Mouse (Mus musculus): ENCODE data around the gene Raph1. TPM values are rescaled to one million over a fixed set of nuclear protein-coding genes. Genes with fewer than 3 reads are reported as not detected.

Gene Raph1
- polyA plus RNA-seq, 1 experiment from 2014 or later: 23.1 TPM

DNA sequence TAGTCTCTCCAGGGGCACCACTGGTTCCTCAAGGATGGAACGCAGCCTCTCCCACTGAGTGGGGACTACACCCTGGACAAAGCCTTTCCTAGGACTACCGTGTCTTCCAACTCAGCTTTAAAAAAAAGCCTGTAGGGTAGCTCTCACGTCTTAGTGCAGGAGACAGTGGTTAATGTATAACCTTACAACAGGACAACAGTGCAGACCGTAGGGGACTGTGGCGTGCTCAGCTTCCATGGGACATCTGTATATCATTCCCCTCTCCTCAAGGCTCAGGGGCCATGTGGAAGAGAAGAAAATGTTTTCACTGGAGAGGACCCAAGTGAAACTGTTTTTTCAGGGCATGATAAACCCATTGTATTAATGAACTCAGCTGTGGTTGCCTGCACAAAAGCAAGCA lies 74.5 kb downstream of the Raph1 start:
- DNase-seq (ENCODE audit: low spot score) (no peak), ATAC-seq (replicated peaks; ENCODE audit: insufficient number of reproducible peaks, low FRiP score, low TSS enrichment, low read depth) (no peak)
- Histone ChIP-seq H3K9ac (replicated peaks; ENCODE audit: low read length) (no peak overlapping the region), H3K4me1 (ENCODE audit: control insufficient read depth, insufficient read depth, low read length) (no peaks in the 10 kb centered on the region), H3K36me3 (replicated peaks; ENCODE audit: control insufficient read depth, insufficient read depth, low read depth, low read length) (peaks cover 3% of the 10 kb centered on the region; the same call in 1 of the 2 replicates), H3K27me3 (ENCODE audit: control insufficient read depth, insufficient read depth, low read length) (no peaks in the 10 kb centered on the region), H3K27ac (replicated peaks; ENCODE audit: low read depth, low read length) (no peak overlapping the region), H3K4me2 (ENCODE audit: low read depth, low read length) (no peak overlapping the region), H3K9me3 (replicated peaks; ENCODE audit: control insufficient read depth, low read length) (no peaks in the 10 kb centered on the region), H3K4me3 (ENCODE audit: low read depth, low read length) (no peak overlapping the region)
- WGBS: 77% methylated on average over 5 of the region's 5 CpGs

DNA sequence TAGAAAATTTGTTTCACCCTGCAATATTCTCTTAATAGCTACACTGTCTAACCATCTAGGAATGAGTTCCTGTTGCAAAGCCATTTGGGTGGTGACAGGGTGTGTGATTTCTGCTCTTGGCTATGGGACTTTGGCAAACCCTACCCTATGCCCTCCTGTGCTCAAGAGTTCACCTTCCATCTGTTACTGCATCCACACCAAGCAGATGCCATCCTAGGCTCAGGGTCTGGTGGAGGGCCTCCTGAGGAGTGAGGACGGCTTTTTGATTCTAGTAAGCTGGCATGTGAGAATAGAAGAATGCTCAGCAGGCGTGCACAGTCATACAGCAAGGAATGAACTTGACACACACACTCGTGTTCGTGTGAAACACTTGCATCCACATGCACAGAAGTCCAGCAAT lies 76.4 kb downstream of the Raph1 start:
- WGBS: 81% methylated on average over 4 of the region's 4 CpGs
- peaks cover 3% of the 10 kb centered on the region; the same call in 1 of the 2 replicates for H3K36me3 ChIP-seq (replicated peaks; ENCODE audit: control insufficient read depth, insufficient read depth, low read depth, low read length)
- ATAC-seq (replicated peaks; ENCODE audit: insufficient number of reproducible peaks, low FRiP score, low TSS enrichment, low read depth) (no peak), DNase-seq (ENCODE audit: low spot score) (no peak)
- no peaks in the 10 kb centered on the region for H3K9me3 ChIP-seq (replicated peaks; ENCODE audit: control insufficient read depth, low read length)
- H3K9ac ChIP-seq (replicated peaks; ENCODE audit: low read length): no peak overlapping the region
- no peak overlapping the region for H3K27ac ChIP-seq (replicated peaks; ENCODE audit: low read depth, low read length)
- no peaks in the 10 kb centered on the region for H3K27me3 ChIP-seq (ENCODE audit: control insufficient read depth, insufficient read depth, low read length)
- no peaks in the 10 kb centered on the region for H3K4me1 ChIP-seq (ENCODE audit: control insufficient read depth, insufficient read depth, low read length)
- H3K4me3 ChIP-seq (ENCODE audit: low read depth, low read length): no peak overlapping the region
- no peak overlapping the region for H3K4me2 ChIP-seq (ENCODE audit: low read depth, low read length)

DNA sequence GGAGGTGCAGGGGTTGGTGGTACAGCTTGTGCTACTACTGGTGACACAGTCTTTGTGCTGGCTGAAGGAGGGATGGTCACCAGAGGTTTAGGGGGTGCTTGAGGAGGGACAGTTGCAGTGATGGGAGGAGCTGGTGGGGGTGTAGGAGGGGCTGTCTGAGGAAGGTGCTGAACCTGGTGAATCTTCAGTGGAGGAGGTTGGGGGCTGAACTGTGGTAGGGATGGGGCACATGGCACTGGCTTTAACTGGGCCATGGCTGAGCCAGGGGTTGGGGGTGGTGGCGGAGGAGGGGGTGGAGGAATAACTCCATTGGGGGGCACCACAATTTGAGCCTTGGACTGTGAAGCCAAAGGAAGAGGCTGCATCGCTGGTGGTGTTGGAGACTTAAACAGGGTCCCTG lies 77.2 kb downstream of the Raph1 start:
- Histone ChIP-seq H3K9ac (replicated peaks; ENCODE audit: low read length) (no peak overlapping the region), H3K27me3 (ENCODE audit: control insufficient read depth, insufficient read depth, low read length) (no peaks in the 10 kb centered on the region), H3K27ac (replicated peaks; ENCODE audit: low read depth, low read length) (no peak overlapping the region), H3K4me1 (ENCODE audit: control insufficient read depth, insufficient read depth, low read length) (no peaks in the 10 kb centered on the region), H3K4me2 (ENCODE audit: low read depth, low read length) (no peak overlapping the region), H3K9me3 (replicated peaks; ENCODE audit: control insufficient read depth, low read length) (no peaks in the 10 kb centered on the region), H3K36me3 (replicated peaks; ENCODE audit: control insufficient read depth, insufficient read depth, low read depth, low read length) (peaks cover 3% of the 10 kb centered on the region; the same call in 1 of the 2 replicates), H3K4me3 (ENCODE audit: low read depth, low read length) (no peak overlapping the region)
- DNase-seq (ENCODE audit: low spot score): no peak
- WGBS: 84% methylated on average over 2 of the region's 2 CpGs
- ATAC-seq (replicated peaks; ENCODE audit: insufficient number of reproducible peaks, low FRiP score, low TSS enrichment, low read depth): no peak

DNA sequence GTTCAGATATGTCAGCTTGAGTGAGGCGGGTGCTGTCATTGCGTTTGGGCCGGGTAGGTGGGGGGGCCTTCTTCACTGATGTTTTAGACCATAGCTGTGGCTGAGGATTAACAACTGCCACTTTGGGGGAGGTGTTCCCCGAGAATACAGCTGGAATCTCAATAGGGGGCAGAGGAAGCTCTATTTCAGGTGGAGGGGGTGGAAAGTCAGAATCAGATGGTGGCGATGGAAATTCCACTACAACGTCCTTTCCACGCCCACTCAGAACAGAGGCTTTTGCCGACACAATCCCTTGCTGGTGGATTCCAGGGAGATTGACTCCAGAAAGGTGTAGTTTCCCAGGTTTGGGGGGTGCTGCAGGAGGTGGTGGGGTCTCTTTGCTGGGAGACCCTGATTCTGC lies 78.3 kb downstream of the Raph1 start:
- no peak overlapping the region for H3K4me3 ChIP-seq (ENCODE audit: low read depth, low read length)
- no peaks in the 10 kb centered on the region for H3K27me3 ChIP-seq (ENCODE audit: control insufficient read depth, insufficient read depth, low read length)
- ATAC-seq (replicated peaks; ENCODE audit: insufficient number of reproducible peaks, low FRiP score, low TSS enrichment, low read depth): no peak
- no peak overlapping the region for H3K4me2 ChIP-seq (ENCODE audit: low read depth, low read length)
- H3K4me1 ChIP-seq (ENCODE audit: control insufficient read depth, insufficient read depth, low read length): no peaks in the 10 kb centered on the region
- no peak overlapping the region for H3K9ac ChIP-seq (replicated peaks; ENCODE audit: low read length)
- no peaks in the 10 kb centered on the region for H3K9me3 ChIP-seq (replicated peaks; ENCODE audit: control insufficient read depth, low read length)
- no peak for DNase-seq (ENCODE audit: low spot score)
- 87% methylated on average over 8 of the region's 8 CpGs for WGBS
- H3K27ac ChIP-seq (replicated peaks; ENCODE audit: low read depth, low read length): no peak overlapping the region
- H3K36me3 ChIP-seq (replicated peaks; ENCODE audit: control insufficient read depth, insufficient read depth, low read depth, low read length): peaks cover 3% of the 10 kb centered on the region; the same call in 1 of the 2 replicates

DNA sequence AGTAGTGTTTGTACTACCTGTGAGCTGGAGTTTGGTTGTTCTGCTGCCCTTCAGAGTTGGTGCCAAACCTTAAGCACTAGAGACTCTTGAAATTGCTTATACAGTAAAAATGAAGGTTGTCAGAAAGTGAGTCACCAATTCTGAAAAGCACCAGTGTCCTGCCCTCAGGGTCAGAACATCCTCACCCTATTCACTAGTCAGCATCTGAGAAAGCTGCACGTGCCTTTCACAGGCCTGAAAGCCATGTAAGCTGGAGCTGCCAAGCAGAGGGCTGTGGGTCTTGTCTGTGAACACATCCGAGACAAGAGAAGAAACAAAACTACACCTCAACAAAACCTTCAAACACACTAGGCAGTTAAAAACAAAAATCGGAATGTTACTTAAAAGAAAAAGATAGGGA lies 81.3 kb downstream of the Raph1 start:
- H3K4me1 ChIP-seq (ENCODE audit: control insufficient read depth, insufficient read depth, low read length): no peaks in the 10 kb centered on the region
- no peak for ATAC-seq (replicated peaks; ENCODE audit: insufficient number of reproducible peaks, low FRiP score, low TSS enrichment, low read depth)
- DNase-seq (ENCODE audit: low spot score): no peak
- H3K27me3 ChIP-seq (ENCODE audit: control insufficient read depth, insufficient read depth, low read length): no peaks in the 10 kb centered on the region
- WGBS: 78% methylated on average over 3 of the region's 3 CpGs
- no peaks in the 10 kb centered on the region for H3K9me3 ChIP-seq (replicated peaks; ENCODE audit: control insufficient read depth, low read length)
- no peak overlapping the region for H3K9ac ChIP-seq (replicated peaks; ENCODE audit: low read length)
- H3K4me2 ChIP-seq (ENCODE audit: low read depth, low read length): no peak overlapping the region
- no peak overlapping the region for H3K27ac ChIP-seq (replicated peaks; ENCODE audit: low read depth, low read length)
- H3K36me3 ChIP-seq (replicated peaks; ENCODE audit: control insufficient read depth, insufficient read depth, low read depth, low read length): no peaks in the 10 kb centered on the region; the same call in 1 of the 2 replicates
- H3K4me3 ChIP-seq (ENCODE audit: low read depth, low read length): no peak overlapping the region

DNA sequence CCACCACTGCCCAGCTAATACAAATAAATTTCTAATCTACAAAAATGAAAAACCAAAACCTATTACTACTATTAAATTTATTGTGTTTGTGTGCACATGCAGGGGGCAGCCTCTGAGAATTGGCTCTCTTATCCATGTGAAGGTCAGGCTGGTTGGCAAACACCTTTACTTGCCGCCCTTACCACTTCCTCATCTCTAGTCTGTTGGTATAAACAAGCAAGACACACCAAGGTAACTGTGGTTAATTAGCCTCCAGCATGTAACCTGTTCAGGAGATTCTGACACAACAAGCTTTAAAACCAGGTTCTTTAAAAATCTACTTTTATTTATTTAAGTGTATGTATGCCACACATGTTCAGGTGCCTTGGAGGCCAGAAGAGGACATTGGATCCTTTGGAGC lies 84.0 kb downstream of the Raph1 start:
- ATAC-seq (replicated peaks; ENCODE audit: insufficient number of reproducible peaks, low FRiP score, low TSS enrichment, low read depth) (no peak), DNase-seq (ENCODE audit: low spot score) (no peak)
- H3K4me2 ChIP-seq (ENCODE audit: low read depth, low read length): no peak overlapping the region
- no peaks in the 10 kb centered on the region for H3K27me3 ChIP-seq (ENCODE audit: control insufficient read depth, insufficient read depth, low read length)
- H3K36me3 ChIP-seq (replicated peaks; ENCODE audit: control insufficient read depth, insufficient read depth, low read depth, low read length): no peaks in the 10 kb centered on the region
- H3K4me1 ChIP-seq (ENCODE audit: control insufficient read depth, insufficient read depth, low read length): no peaks in the 10 kb centered on the region
- H3K4me3 ChIP-seq (ENCODE audit: low read depth, low read length): no peak overlapping the region
- H3K9ac ChIP-seq (replicated peaks; ENCODE audit: low read length): no peak overlapping the region
- no peak overlapping the region for H3K27ac ChIP-seq (replicated peaks; ENCODE audit: low read depth, low read length)
- no peaks in the 10 kb centered on the region for H3K9me3 ChIP-seq (replicated peaks; ENCODE audit: control insufficient read depth, low read length)
- WGBS: 97% methylated on average over 1 of the region's 1 CpGs

DNA sequence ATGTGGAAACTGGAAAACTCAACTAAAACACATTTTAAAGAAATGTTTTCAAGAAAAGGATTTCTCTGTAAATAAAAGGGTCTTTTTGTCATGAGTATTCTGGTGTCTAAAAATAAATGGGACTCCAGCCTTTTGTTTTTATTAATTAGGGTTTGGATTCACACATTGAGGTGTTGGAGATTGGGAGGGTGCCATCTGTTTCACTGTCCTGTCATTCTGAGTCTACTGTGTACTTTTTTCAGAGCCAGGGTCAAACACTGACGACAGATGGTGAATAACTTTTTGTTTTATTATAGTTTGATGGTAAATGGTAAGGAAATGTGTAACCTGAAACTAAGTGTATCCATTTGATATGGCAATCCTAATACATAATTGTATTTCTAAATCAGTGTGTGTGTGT lies 85.3 kb downstream of the Raph1 start:
- Histone ChIP-seq H3K9me3 (replicated peaks; ENCODE audit: control insufficient read depth, low read length) (no peaks in the 10 kb centered on the region), H3K4me2 (ENCODE audit: low read depth, low read length) (no peak overlapping the region), H3K4me3 (ENCODE audit: low read depth, low read length) (no peak overlapping the region), H3K4me1 (ENCODE audit: control insufficient read depth, insufficient read depth, low read length) (no peaks in the 10 kb centered on the region), H3K27ac (replicated peaks; ENCODE audit: low read depth, low read length) (no peak overlapping the region), H3K9ac (replicated peaks; ENCODE audit: low read length) (no peak overlapping the region), H3K36me3 (replicated peaks; ENCODE audit: control insufficient read depth, insufficient read depth, low read depth, low read length) (no peaks in the 10 kb centered on the region; the same call in 1 of the 2 replicates), H3K27me3 (ENCODE audit: control insufficient read depth, insufficient read depth, low read length) (no peaks in the 10 kb centered on the region)
- WGBS: 50% methylated on average over 1 of the region's 1 CpGs
- ATAC-seq (replicated peaks; ENCODE audit: insufficient number of reproducible peaks, low FRiP score, low TSS enrichment, low read depth) (no peak), DNase-seq (ENCODE audit: low spot score) (no peak)

DNA sequence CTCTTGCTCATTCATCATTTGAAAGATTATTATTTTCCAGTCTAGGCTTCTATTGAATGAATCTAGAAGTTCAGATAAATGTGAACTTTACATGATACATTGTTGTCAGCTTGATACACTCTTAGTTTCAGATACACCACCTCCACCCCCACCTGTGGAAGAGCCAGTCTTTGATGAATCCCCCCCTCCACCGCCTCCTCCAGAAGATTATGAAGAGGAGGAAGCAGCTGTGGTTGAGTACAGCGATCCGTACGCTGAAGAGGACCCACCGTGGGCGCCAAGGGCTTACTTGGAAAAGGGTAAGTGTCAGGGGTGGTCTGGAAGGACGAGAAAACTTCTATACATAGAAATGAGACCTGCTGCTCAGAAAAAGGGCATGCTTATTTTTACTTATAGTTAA lies 96.4 kb downstream of the Raph1 start:
- H3K27me3 ChIP-seq (ENCODE audit: control insufficient read depth, insufficient read depth, low read length): no peaks in the 10 kb centered on the region
- 93% methylated on average over 7 of the region's 7 CpGs for WGBS
- no peak overlapping the region for H3K27ac ChIP-seq (replicated peaks; ENCODE audit: low read depth, low read length)
- no peak overlapping the region for H3K4me3 ChIP-seq (ENCODE audit: low read depth, low read length)
- no peaks in the 10 kb centered on the region for H3K4me1 ChIP-seq (ENCODE audit: control insufficient read depth, insufficient read depth, low read length)
- H3K4me2 ChIP-seq (ENCODE audit: low read depth, low read length): no peak overlapping the region
- H3K9ac ChIP-seq (replicated peaks; ENCODE audit: low read length): no peak overlapping the region
- H3K36me3 ChIP-seq (replicated peaks; ENCODE audit: control insufficient read depth, insufficient read depth, low read depth, low read length): no peaks in the 10 kb centered on the region
- no peak for DNase-seq (ENCODE audit: low spot score)
- H3K9me3 ChIP-seq (replicated peaks; ENCODE audit: control insufficient read depth, low read length): no peaks in the 10 kb centered on the region
- no peak for ATAC-seq (replicated peaks; ENCODE audit: insufficient number of reproducible peaks, low FRiP score, low TSS enrichment, low read depth)

Data from embryonic facial prominence, embryonic 11.5 days (tissue).